Mouse (Mus musculus) MEL (cell line): ENCODE data around the gene Dnaic1. TPM values are rescaled to one million over a fixed set of nuclear protein-coding genes. Genes with fewer than 3 reads are reported as not detected.

ENCODE experiments used
- DNase-seq: peaks from one replicate; pipeline ENCODE4 v3.0.0; 2011; ENCODE audit warnings: low read depth, low spot score
- H3K27ac ChIP-seq: 2 replicates; pipeline ENCODE4 v1.5.1; 2012; ENCODE audit warnings: low read depth, mild to moderate bottlenecking, control low read depth, low read length, moderate library complexity; ENCODE audit not compliant: control insufficient read depth
- H3K27me3 ChIP-seq, 2 experiments: fragments of 150-350 bp in 1 of 2; sonication (generic) in 1 of 2; 2 replicates each; pipeline ENCODE4 v1.6.1; 2012; ENCODE audit warnings: low read length in 2 of 2, mild to moderate bottlenecking in 2 of 2, improper control_type of control experiment in 1 of 2, moderate library complexity in 1 of 2; ENCODE audit not compliant: insufficient read depth in 2 of 2, control insufficient read depth in 1 of 2
- H3K36me3 ChIP-seq, 2 experiments: 2 replicates each; pipeline ENCODE4 v1.6.1; 2012 to 2014; ENCODE audit warnings: low read length in 2 of 2, improper control_type of control experiment in 1 of 2, inconsistent platforms in 1 of 2, mild to moderate bottlenecking in 1 of 2; ENCODE audit not compliant: insufficient read depth in 2 of 2, control insufficient read depth in 1 of 2
- H3K4me1 ChIP-seq, 2 experiments: fragments of 150-350 bp in 1 of 2; sonication (generic) in 1 of 2; 2 replicates each; pipeline ENCODE4 v1.6.1; 2012; ENCODE audit warnings: low read length in 2 of 2, improper control_type of control experiment in 1 of 2, mild to moderate bottlenecking in 1 of 2; ENCODE audit not compliant: insufficient read depth in 2 of 2, control insufficient read depth in 1 of 2
- H3K4me3 ChIP-seq, 2 experiments: fragments of 150-350 bp in 1 of 2; sonication (generic) in 1 of 2; 2 replicates each; pipeline ENCODE4 v1.5.1; 2012; ENCODE audit warnings: low read depth in 2 of 2, low read length in 2 of 2, mild to moderate bottlenecking in 2 of 2, moderate library complexity in 2 of 2, control low read depth in 1 of 2, improper control_type of control experiment in 1 of 2; ENCODE audit not compliant: control insufficient read depth in 1 of 2, insufficient read depth in 1 of 2
- H3K79me2 ChIP-seq: 2 replicates; pipeline ENCODE4 v1.6.1; 2012; ENCODE audit warnings: mild to moderate bottlenecking, low read length, moderate library complexity; ENCODE audit not compliant: control insufficient read depth, poor library complexity, insufficient read depth
- H3K9ac ChIP-seq: 2 replicates; pipeline ENCODE4 v1.6.1; 2012; ENCODE audit warnings: low read depth, mild to moderate bottlenecking, control low read depth, low read length, moderate library complexity; ENCODE audit not compliant: control insufficient read depth, poor library complexity, severe bottlenecking
- H3K9me3 ChIP-seq: fragments of 150-350 bp; sonication (generic); replicated peaks from 2 replicates; pipeline ENCODE4 v1.6.1; 2012; ENCODE audit warnings: mild to moderate bottlenecking, low read length, improper control_type of control experiment, moderate library complexity; ENCODE audit not compliant: insufficient read depth
- BHLHE40 ChIP-seq: IDR thresholded peaks from 2 replicates; pipeline ENCODE4 v1.6.1; 2012; ENCODE audit warnings: low read depth, mild to moderate bottlenecking, inconsistent platforms, low read length, improper control_type of control experiment, borderline replicate concordance
- CTCF ChIP-seq, 3 experiments: IDR thresholded peaks in 2 of 3; conservative IDR thresholded peaks in 1 of 3; 2 replicates each; pipeline ENCODE4 v1.5.1; 2011 to 2012; ENCODE audit warnings: low read length in 3 of 3, low read depth in 2 of 3, mild to moderate bottlenecking in 2 of 3, improper control_type of control experiment in 1 of 3, inconsistent platforms in 1 of 3, mixed read lengths in 1 of 3, moderate library complexity in 1 of 3; ENCODE audit not compliant: control insufficient read depth in 1 of 3, insufficient read depth in 1 of 3, poor library complexity in 1 of 3, severe bottlenecking in 1 of 3
- ELF1 ChIP-seq: IDR thresholded peaks from 2 replicates; pipeline ENCODE4 v1.6.1; 2014; ENCODE audit warnings: low read depth, mild to moderate bottlenecking, inconsistent platforms, low read length, improper control_type of control experiment, moderate library complexity
- ETS1 ChIP-seq: IDR thresholded peaks from 2 replicates; pipeline ENCODE4 v1.6.1; 2012; ENCODE audit warnings: low read depth, mild to moderate bottlenecking, inconsistent platforms, low read length, improper control_type of control experiment, moderate library complexity
- GATA1 ChIP-seq: IDR thresholded peaks from 2 replicates; pipeline ENCODE4 v1.6.1; 2011; ENCODE audit warnings: low read depth, low read length, improper control_type of control experiment
- HCFC1 ChIP-seq: IDR thresholded peaks from 2 replicates; pipeline ENCODE4 v1.6.1; 2012; ENCODE audit warnings: low read depth, mild to moderate bottlenecking, inconsistent platforms, low read length, improper control_type of control experiment, moderate library complexity
- MAFK ChIP-seq: IDR thresholded peaks from 2 replicates; pipeline ENCODE4 v1.6.1; 2011; ENCODE audit warnings: low read depth, mild to moderate bottlenecking, low read length, improper control_type of control experiment, borderline replicate concordance
- MAX ChIP-seq: IDR thresholded peaks from 2 replicates; pipeline ENCODE4 v1.6.1; 2011; ENCODE audit warnings: low read length, improper control_type of control experiment
- NRF1 ChIP-seq: IDR thresholded peaks from 2 replicates; pipeline ENCODE4 v1.6.1; 2014; ENCODE audit warnings: low read depth, mild to moderate bottlenecking, inconsistent platforms, low read length, improper control_type of control experiment, moderate library complexity; ENCODE audit not compliant: poor library complexity, insufficient read depth, severe bottlenecking
- POLR2AphosphoS5 ChIP-seq: IDR thresholded peaks from 2 replicates; pipeline ENCODE4 v1.6.1; 2012; ENCODE audit warnings: low read depth, borderline replicate concordance, mild to moderate bottlenecking, inconsistent platforms, low read length, moderate library complexity, mixed read lengths
- RAD21 ChIP-seq: IDR thresholded peaks from 2 replicates; pipeline ENCODE4 v1.6.1; 2011; ENCODE audit warnings: mild to moderate bottlenecking, low read depth, low read length, improper control_type of control experiment
- RCOR1 ChIP-seq: IDR thresholded peaks from 2 replicates; pipeline ENCODE4 v1.6.1; 2012; ENCODE audit warnings: low read depth, mild to moderate bottlenecking, inconsistent platforms, low read length, improper control_type of control experiment
- SIN3A ChIP-seq: IDR thresholded peaks from 2 replicates; pipeline ENCODE4 v1.6.1; 2012; ENCODE audit warnings: low read length, improper control_type of control experiment, inconsistent platforms
- SMC3 ChIP-seq: IDR thresholded peaks from 2 replicates; pipeline ENCODE4 v1.6.1; 2011; ENCODE audit warnings: low read depth, low read length, improper control_type of control experiment
- TBP ChIP-seq: IDR thresholded peaks from 2 replicates; pipeline ENCODE4 v1.8.0; 2011; ENCODE audit warnings: low read depth, low read length, improper control_type of control experiment
- TCF12 ChIP-seq: IDR thresholded peaks from 2 replicates; pipeline ENCODE4 v1.6.1; 2014; ENCODE audit warnings: low read depth, mild to moderate bottlenecking, inconsistent platforms, low read length, improper control_type of control experiment, moderate library complexity
- USF2 ChIP-seq, 2 experiments: IDR thresholded peaks; 2 replicates each; pipeline ENCODE4 v1.6.1; 2011 to 2012; ENCODE audit warnings: improper control_type of control experiment in 2 of 2, low read length in 2 of 2, borderline replicate concordance in 1 of 2, inconsistent platforms in 1 of 2, low read depth in 1 of 2, mild to moderate bottlenecking in 1 of 2; ENCODE audit not compliant: insufficient read depth in 1 of 2
- ZNF384 ChIP-seq: IDR thresholded peaks from 2 replicates; pipeline ENCODE4 v1.6.1; 2012; ENCODE audit warnings: low read depth, mild to moderate bottlenecking, inconsistent platforms, low read length, improper control_type of control experiment
- polyA plus RNA-seq, 2 experiments: library from polyadenylated mRNA; stranded (reverse) in 1 of 2; unstranded in 1 of 2; fragments of >175 nt in 1 of 2; fragments of >200 nt in 1 of 2; gene quantifications; 2 replicates each; pipeline versions ENCODE4 v1.2.1 to v1.2.4; 2012; ENCODE audit warnings: low replicate concordance in 2 of 2, low read depth in 1 of 2; ENCODE audit not compliant: insufficient read length in 2 of 2, insufficient read depth in 1 of 2, missing spikeins in 1 of 2
- total RNA-seq: library from RNA; depleted of rRNA; stranded (reverse); fragments of 300-350 nt; gene quantifications from 2 replicates; pipeline ENCODE4 v1.2.3, GENCODE M21; 2012

Gene Dnaic1
- total and polyA plus RNA-seq, 3 experiments, result not detected

GRCm38 (mm10) chr4:41634631-41635030 lies 65.1 kb downstream of the Dnaic1 start:
- H3K79me2 ChIP-seq, result no peaks in the 10 kb centered on the region
- H3K27ac ChIP-seq, result no peak overlapping the region
- H3K36me3 ChIP-seq, result no peaks in the 10 kb centered on the region
- H3K4me1 ChIP-seq, result peaks cover 0 to 1% of the 10 kb centered on the region in 2 experiments; a peak in 1 of 4 replicates
- no peak overlapping the region for H3K9ac ChIP-seq
- no peak overlapping the region for H3K4me3 ChIP-seq
- H3K27me3 ChIP-seq, result peaks cover 8 to 23% of the 10 kb centered on the region in 2 experiments
- no peaks in the 10 kb centered on the region for H3K9me3 ChIP-seq
- DNase-seq, result no peak
- TF ChIP-seq USF2 (IDR thresholded peaks at IDR 0.05; ENCODE audit: borderline replicate concordance in 1 of 2, insufficient read depth in 1 of 2, low read depth in 1 of 2, low read length in 2 of 2) (no peak), SIN3A (no peak), MAFK (no peak), RAD21 (no peak)
- TF ChIP-seq, all 39 proteins: peak for 0

DNA sequence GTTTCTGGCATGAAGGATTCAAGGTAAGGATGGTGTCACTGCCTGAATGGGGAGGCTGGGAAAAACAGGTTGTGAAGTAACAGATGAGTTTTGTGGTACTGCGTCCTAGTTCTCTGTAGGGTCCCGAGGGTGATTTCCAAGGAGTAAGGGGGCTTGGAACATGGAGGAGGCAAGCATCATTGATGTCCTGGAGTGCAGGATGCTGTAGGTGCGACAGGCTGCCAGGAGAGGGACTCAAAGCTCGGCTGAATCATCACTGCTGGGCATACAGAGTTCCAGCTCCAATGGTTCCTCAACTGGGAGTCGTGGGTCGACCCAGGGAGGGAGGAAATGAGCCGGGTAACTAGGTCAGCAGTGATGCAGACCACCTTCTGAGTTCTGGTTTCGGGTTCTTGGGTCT lies 65.6 kb downstream of the Dnaic1 start:
- no peak for DNase-seq
- no peak overlapping the region for H3K27ac ChIP-seq
- TF ChIP-seq ETS1 (no peak), USF2 (IDR thresholded peaks at IDR 0.05; ENCODE audit: borderline replicate concordance in 1 of 2, insufficient read depth in 1 of 2, low read depth in 1 of 2, low read length in 2 of 2) (no peak), SMC3 (no peak), ZNF384 (no peak), SIN3A (no peak), BHLHE40 (no peak), TBP (no peak), RCOR1 (no peak), MAFK (no peak), GATA1 (no peak), ELF1 (no peak), RAD21 (no peak), CTCF (IDR thresholded peaks at IDR 0.05 in 2 of 3, conservative IDR thresholded peaks at IDR 0.05 in 1 of 3; ENCODE audit: control insufficient read depth in 1 of 3, insufficient read depth in 1 of 3, low read depth in 2 of 3, low read length in 3 of 3, poor library complexity in 1 of 3, severe bottlenecking in 1 of 3) (no peak)
- TF ChIP-seq, all 39 proteins: peak for 0
- no peaks in the 10 kb centered on the region for H3K79me2 ChIP-seq
- H3K27me3 ChIP-seq, result peaks cover 4 to 18% of the 10 kb centered on the region in 2 experiments
- H3K36me3 ChIP-seq, result no peaks in the 10 kb centered on the region
- no peak overlapping the region for H3K4me3 ChIP-seq
- no peaks in the 10 kb centered on the region for H3K9me3 ChIP-seq
- H3K9ac ChIP-seq, result no peak overlapping the region
- peaks cover 0 to 3% of the 10 kb centered on the region in 2 experiments; a peak in 1 of 4 replicates for H3K4me1 ChIP-seq

GRCm38 (mm10) chr4:41635906-41636305 lies 66.3 kb downstream of the Dnaic1 start:
- Histone ChIP-seq H3K4me3 (no peak overlapping the region), H3K9ac (no peak overlapping the region), H3K27me3 (peaks cover 3 to 14% of the 10 kb centered on the region in 2 experiments), H3K79me2 (no peaks in the 10 kb centered on the region), H3K4me1 (peaks cover 0 to 9% of the 10 kb centered on the region in 2 experiments; a peak in 2 of 4 replicates), H3K27ac (no peak overlapping the region), H3K36me3 (no peaks in the 10 kb centered on the region), H3K9me3 (no peaks in the 10 kb centered on the region)
- DNase-seq, result no peak
- TF ChIP-seq TBP (no peak), GATA1 (no peak), NRF1 (no peak), ETS1 (no peak), POLR2AphosphoS5 (no peak), MAX (no peak), HCFC1 (no peak), ELF1 (no peak), TCF12 (no peak)
